Mouse (Mus musculus) megakaryocyte, embryonic 14.5 days (primary cell): Measurements from ENCODE around the gene Phlda3. TPM values are rescaled to one million over a fixed set of nuclear protein-coding genes. Genes with fewer than 3 reads are reported as not detected.

Source experiments
- H3K27me3 ChIP-seq: replicated peaks from 2 replicates; pipeline ENCODE3; 2012; ENCODE audit warnings: inconsistent platforms
- H3K36me3 ChIP-seq: replicated peaks from 2 replicates; pipeline ENCODE3; 2012; ENCODE audit warnings: low read length, inconsistent platforms, mixed read lengths
- H3K4me1 ChIP-seq: 2 replicates; pipeline ENCODE4 v1.6.1; 2012; ENCODE audit warnings: inconsistent platforms
- H3K4me3 ChIP-seq: replicated peaks from 2 replicates; pipeline ENCODE3; 2012; ENCODE audit warnings: moderate library complexity, mild to moderate bottlenecking, inconsistent platforms
- H3K9me3 ChIP-seq: 2 replicates; pipeline ENCODE4 v1.6.1; 2012; ENCODE audit warnings: inconsistent platforms
- FLI1 ChIP-seq: IDR thresholded peaks from 2 replicates; pipeline ENCODE4 v1.6.1; 2012; ENCODE audit warnings: low read length, inconsistent platforms, mixed read lengths
- GATA1 ChIP-seq: IDR thresholded peaks from 3 replicates; pipeline ENCODE4 v1.6.1; 2012; ENCODE audit warnings: mixed read lengths, low read length, inconsistent platforms, borderline replicate concordance
- polyA plus RNA-seq: library from polyadenylated mRNA; stranded (reverse); fragments of >175 nt; gene quantifications from 2 replicates; pipeline ENCODE4 v1.2.3, GENCODE M21; 2012; ENCODE audit warnings: low replicate concordance; ENCODE audit not compliant: insufficient read depth

Phlda3 gene
- polyA plus RNA-seq, 1 experiment, result 104 TPM

- Histone ChIP-seq H3K4me1 (peaks cover 50% of the 10 kb centered on the region), H3K27me3 (peaks cover 43% of the 10 kb centered on the region), H3K4me3 (no peak overlapping the region), H3K36me3 (no peaks in the 10 kb centered on the region), H3K9me3 (no peaks in the 10 kb centered on the region)
- no peak for TF ChIP-seq GATA1
- TF ChIP-seq FLI1, result no peak
Measured at GRCm38 (mm10) chr1:135789815-135790214, 23.9 kb downstream of the Phlda3 start.

GRCm38 (mm10) chr1:135792143-135792939 lies 26.4 kb downstream of the Phlda3 start:
- Histone ChIP-seq H3K27me3 (peaks cover 66% of the 10 kb centered on the region), H3K4me1 (peaks cover 56% of the 10 kb centered on the region), H3K36me3 (no peaks in the 10 kb centered on the region), H3K4me3 (no peak overlapping the region), H3K9me3 (no peaks in the 10 kb centered on the region)
- TF ChIP-seq GATA1, result no peak
- no peak for TF ChIP-seq FLI1

DNA sequence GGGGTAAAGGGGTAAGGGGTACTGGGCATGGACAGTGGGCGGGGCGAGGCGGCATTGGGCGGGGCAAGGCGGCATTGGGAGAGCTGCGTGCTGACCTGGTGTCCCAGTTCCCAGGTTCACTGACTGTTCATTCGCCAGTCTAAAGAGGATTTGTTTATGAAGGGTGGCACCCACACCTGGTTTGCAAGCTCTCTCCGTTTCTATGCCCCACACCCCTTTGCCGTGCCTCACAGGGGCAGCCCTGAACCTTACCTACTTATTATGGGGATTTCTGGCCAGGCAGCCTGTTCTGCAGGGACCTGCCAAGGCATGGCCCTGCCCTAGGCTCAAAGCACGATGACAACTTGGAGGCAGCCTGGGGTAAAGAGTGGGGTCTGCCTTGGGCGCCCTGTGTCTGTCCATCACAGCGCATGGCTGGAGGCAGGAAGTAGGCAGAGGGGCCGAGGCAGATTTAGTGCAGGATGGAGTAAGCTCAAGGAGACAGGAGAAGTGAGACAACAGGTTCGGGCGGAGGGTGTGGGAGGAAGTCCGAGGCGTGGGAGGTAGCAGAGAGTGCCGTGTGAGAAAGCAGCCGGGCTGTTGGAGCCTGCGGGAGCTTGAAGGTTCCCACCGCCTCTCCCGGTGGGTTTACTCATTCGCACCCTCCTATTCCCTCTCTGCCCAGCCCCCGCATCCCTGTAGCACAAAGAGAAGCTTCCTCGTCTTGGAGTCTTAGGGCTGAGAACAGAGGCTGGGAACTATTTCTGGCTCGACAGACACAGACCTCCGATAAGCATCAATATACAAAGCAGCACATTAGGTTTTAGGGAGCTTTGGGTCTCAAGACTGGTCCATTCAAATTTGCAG lies 27.7 kb downstream of the Phlda3 start:
- H3K4me1 ChIP-seq, result peaks cover 47% of the 10 kb centered on the region
- TF ChIP-seq GATA1 (no peak), FLI1 (no peak)
- H3K4me3 ChIP-seq, result peak overlapping the region; percentile 73

GRCm38 (mm10) chr1:135794216-135795134 lies 28.6 kb downstream of the Phlda3 start:
- Histone ChIP-seq H3K36me3 (no peaks in the 10 kb centered on the region), H3K9me3 (no peaks in the 10 kb centered on the region), H3K27me3 (peaks cover 81% of the 10 kb centered on the region), H3K4me1 (peaks cover 49% of the 10 kb centered on the region), H3K4me3 (peak overlapping the region; percentile 4)
- TF ChIP-seq FLI1 (no peak), GATA1 (no peak)

More for the DNA sequence above, 27.7 kb downstream of the Phlda3 start:
- Histone ChIP-seq H3K27me3 (peaks cover 73% of the 10 kb centered on the region), H3K36me3 (no peaks in the 10 kb centered on the region), H3K9me3 (no peaks in the 10 kb centered on the region)

DNA sequence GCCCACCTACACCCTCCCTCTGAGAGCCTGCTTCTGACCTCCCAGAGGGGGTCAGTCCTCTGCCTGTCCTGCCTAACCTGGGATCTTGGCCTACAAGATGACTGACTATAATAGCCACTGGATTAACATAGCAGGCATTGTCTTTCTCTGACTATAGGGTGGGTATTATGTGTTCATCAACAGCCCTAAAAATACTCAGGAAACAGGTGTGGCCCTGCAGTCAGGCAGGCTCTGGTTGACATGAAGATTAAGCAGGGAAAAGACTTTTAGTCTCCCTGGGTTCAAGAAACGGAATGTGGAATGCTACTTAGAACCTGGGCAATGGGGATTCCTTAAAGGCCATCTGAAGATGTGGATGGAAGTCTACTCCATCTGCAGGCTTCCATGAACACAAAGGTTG lies 32.6 kb downstream of the Phlda3 start:
- peaks cover 79% of the 10 kb centered on the region for H3K27me3 ChIP-seq
- H3K4me1 ChIP-seq, result peaks cover 48% of the 10 kb centered on the region
- TF ChIP-seq FLI1 (no peak), GATA1 (no peak)
- no peaks in the 10 kb centered on the region for H3K36me3 ChIP-seq
- H3K4me3 ChIP-seq, result no peak overlapping the region
- no peaks in the 10 kb centered on the region for H3K9me3 ChIP-seq

DNA sequence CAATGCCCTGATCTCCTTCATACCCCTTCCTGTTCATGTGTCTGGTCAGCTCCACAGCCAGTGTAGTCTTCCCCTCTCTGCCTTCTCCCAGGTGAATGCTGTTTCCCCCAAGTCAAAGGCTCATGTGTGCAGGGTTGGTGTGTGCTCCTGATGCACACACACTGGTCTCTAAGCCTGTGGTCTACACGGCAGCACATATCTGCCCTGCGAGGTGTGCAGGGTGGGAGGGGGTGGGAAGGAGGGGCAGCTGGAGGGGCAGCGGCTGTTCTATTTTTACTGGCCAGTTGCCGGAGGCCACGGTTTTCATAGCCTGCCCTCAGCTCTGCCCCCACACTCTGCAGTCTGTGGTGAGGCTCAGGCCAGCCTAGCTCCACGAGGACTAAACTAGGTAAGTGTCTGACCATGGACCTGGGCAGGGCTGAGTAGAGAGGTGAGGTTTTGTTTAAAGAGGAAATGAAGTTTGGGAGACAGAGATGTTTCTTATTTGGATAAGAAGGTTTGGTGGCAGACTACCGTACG lies 33.2 kb downstream of the Phlda3 start:
- H3K4me3 ChIP-seq, result no peak overlapping the region
- H3K4me1 ChIP-seq, result peaks cover 44% of the 10 kb centered on the region
- peaks cover 80% of the 10 kb centered on the region for H3K27me3 ChIP-seq
- TF ChIP-seq FLI1 (no peak), GATA1 (no peak)
- no peaks in the 10 kb centered on the region for H3K9me3 ChIP-seq
- no peaks in the 10 kb centered on the region for H3K36me3 ChIP-seq

GRCm38 (mm10) chr1:135800192-135800950 lies 34.5 kb downstream of the Phlda3 start:
- H3K36me3 ChIP-seq, result no peaks in the 10 kb centered on the region
- peaks cover 38% of the 10 kb centered on the region for H3K4me1 ChIP-seq
- H3K4me3 ChIP-seq, result no peak overlapping the region
- H3K9me3 ChIP-seq, result no peaks in the 10 kb centered on the region
- TF ChIP-seq FLI1, result no peak
- no peak for TF ChIP-seq GATA1
- peaks cover 80% of the 10 kb centered on the region for H3K27me3 ChIP-seq

DNA sequence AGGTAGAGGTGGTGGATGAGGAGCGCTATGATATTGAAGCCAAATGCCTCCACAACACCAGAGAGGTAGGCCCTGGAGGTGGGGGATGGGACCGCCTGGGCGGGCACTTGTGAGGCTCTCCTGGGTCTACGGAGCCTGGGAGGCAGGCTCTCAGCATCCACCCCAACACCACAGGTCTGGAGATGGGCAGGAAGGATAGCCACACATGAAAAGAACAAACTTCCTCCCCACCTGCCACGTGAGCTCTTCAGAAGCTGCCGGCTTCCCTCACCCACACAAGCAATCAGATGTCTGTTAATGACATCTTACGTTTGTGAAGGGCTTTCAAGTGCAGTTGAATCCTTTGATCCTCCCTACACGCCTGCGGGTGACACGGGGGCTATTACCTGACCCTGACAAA lies 41.6 kb downstream of the Phlda3 start:
- no peak for TF ChIP-seq GATA1
- no peak for TF ChIP-seq FLI1
- Histone ChIP-seq H3K4me3 (no peak overlapping the region), H3K36me3 (no peaks in the 10 kb centered on the region), H3K4me1 (peaks cover 18% of the 10 kb centered on the region), H3K27me3 (peaks cover 79% of the 10 kb centered on the region), H3K9me3 (no peaks in the 10 kb centered on the region)

GRCm38 (mm10) chr1:135810180-135810579 lies 44.3 kb downstream of the Phlda3 start:
- Histone ChIP-seq H3K9me3 (no peaks in the 10 kb centered on the region), H3K4me1 (peaks cover 18% of the 10 kb centered on the region; the same call in 1 of the 2 replicates), H3K36me3 (no peaks in the 10 kb centered on the region), H3K4me3 (no peak overlapping the region), H3K27me3 (peaks cover 77% of the 10 kb centered on the region)
- no peak for TF ChIP-seq FLI1
- TF ChIP-seq GATA1, result no peak
